Mouse (Mus musculus): ENCODE results near the gene Dok7.
A peak's percentile ranks its signal among the peaks of the same experiment; 100 is the strongest.

The Dok7 gene

GRCm38 (mm10) chr5:35057582-35057981 lies 1.0 kb downstream of the Dok7 start:
- DNase-seq (ENCODE audit: low spot score): no peak

DNA sequence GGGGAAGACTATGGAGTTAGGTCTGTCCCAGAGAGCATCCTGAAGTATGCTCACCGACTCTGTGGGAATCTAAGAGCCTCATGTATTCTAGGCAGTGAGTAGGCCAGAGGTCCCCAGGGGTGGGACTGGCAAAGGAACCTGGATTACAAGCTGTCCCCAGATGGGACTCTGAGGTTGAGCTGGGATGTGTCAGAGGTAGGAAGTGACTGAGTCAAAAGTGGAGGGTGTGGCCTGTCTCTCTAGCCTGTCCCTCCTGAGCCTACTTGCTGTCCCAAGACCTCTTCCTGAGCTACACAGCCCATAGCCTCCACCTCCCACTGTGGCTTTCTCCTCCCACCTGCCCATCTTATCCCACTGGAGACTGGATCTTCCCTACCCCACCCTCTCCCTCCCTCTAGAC lies 1.6 kb downstream of the Dok7 start:
- no peak for DNase-seq (ENCODE audit: low spot score)

DNA sequence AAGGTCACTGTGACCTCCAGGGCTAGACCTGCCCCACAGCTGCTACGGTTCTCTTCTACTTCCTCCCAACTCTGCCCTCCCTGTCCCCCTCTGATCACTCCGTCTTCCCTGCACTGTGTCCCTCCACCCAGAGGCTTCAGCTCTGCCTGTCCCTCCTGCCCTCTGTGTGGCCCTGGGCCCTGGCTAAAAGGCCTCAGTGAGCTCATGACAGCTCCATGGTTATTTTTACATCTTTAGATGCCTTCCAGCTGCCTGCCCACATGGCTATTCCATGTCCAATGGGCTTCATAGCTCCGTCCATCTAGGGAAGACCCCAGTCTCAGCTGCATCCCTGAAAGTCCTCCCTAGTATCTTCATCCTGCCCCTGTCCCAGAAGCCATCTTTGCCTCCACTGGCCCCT lies 3.5 kb downstream of the Dok7 start:
- DNase-seq (ENCODE audit: low spot score): no peak

DNA sequence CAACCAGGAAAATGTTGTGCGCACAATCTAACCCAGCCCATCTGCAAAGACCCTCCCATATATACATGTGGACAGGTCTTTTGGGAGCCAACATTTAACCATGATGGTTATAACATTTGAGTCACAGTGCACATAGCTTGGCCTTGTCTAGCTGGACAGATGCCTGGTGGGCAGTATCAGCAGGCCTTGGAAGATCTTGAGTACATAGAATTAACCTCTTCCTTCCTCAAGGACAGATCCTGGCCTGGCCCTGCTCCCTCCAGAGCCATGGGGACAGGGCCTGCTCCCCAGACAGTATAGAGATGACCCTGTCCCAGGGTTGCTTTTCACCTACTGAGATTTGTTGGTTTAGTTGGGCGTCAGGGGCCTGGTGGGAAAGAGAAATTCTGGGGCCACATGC lies 13.3 kb downstream of the Dok7 start:
- DNase-seq (ENCODE audit: low spot score): no peak

- no peak for DNase-seq (ENCODE audit: low spot score)
Observed at GRCm38 (mm10) chr5:35070314-35070713, 13.7 kb downstream of the Dok7 start.

DNA sequence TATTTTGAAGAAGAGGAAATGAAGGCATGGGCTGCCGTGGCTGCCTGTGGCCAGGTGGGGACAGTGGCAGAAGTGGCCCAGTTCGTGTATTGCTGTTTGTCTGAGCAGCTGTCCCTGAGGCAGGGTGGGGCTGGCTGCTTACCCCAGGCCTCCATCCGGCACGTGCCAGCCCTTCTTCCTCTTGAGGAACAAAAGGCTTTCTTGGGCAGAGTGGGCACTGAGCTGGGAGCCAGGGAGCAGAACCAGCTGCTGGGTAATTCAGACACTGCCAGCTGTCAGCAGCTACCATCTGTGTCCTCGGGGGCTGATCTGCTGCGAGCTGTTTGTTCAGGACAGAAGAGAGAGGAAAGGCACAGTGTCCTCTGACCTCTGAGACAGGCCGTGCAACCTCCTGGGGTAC lies 14.4 kb downstream of the Dok7 start:
- DNase-seq (ENCODE audit: low spot score): no peak

GRCm38 (mm10) chr5:35071855-35072254 lies 15.3 kb downstream of the Dok7 start:
- DNase-seq (ENCODE audit: low spot score): no peak

GRCm38 (mm10) chr5:35073235-35073634 lies 16.7 kb downstream of the Dok7 start:
- no peak for DNase-seq (ENCODE audit: low spot score)

- peak; percentile 40 for DNase-seq (ENCODE audit: low spot score)
Observed at GRCm38 (mm10) chr5:35073992-35074391, 17.4 kb downstream of the Dok7 start.

GRCm38 (mm10) chr5:35076369-35076768 lies 19.8 kb downstream of the Dok7 start:
- DNase-seq (ENCODE audit: low spot score): no peak

GRCm38 (mm10) chr5:35079101-35079500 lies 22.5 kb downstream of the Dok7 start:
- no peak for DNase-seq (ENCODE audit: low spot score)

DNA sequence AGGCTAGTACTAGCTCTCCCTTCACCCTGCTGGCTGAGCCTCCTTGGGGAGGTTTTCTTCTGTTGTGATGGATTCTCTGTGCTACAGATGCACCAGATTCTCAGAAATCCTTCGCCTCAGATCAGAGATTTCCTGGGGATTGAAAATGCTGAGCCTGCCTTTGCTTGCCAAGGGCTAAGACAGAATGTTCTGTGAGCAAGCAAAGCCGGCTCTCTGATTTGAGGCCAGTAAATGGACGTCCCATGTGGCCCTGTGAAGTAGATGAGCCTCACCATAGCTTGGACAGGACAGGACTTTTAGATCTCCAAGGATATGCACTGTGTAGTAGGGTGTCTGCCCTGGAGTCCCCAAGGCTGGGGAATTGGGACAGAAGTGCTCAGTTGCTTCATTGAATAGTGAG lies 28.3 kb downstream of the Dok7 start:
- DNase-seq (ENCODE audit: low spot score): no peak

DNA sequence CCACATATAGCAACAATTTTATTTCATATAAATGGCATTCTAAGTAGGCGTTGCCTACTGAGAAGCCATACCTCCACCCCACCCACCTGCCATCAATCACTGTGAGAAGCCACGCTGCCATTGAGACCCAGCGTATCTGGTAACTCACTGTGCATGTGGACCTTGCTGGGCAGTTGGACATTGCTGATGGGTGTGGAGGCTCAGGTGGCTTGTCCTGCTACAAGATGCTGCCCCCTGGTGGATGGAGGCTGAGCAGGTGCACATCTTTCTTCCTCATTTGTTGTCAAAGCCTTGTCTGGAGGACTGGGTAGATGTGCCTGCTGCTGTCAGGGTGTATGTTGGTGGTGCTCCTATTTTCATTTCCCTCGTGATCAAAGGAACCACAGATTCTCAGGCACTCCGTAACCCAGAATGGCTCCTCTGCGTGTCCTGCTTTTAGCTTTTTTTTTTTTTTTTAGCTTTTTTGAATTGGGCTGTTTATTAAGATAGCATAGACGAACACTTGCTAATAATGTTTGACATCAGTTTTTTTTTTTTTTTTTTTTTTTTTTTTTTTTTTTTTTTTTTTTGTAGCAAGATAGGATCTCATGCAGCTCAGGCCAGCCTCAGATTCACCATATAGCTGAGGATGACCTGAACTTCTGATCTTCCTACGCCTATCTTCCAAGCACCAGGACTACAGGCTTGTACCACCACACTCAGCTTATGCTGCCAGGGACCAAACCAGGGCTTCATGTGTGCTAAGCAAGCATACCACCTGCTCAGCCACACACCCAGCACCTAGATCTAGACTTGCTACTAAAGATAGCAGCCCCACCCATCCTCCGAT lies 32.4 kb downstream of the Dok7 start:
- peak; percentile 70 for DNase-seq (ENCODE audit: low spot score)

DNA sequence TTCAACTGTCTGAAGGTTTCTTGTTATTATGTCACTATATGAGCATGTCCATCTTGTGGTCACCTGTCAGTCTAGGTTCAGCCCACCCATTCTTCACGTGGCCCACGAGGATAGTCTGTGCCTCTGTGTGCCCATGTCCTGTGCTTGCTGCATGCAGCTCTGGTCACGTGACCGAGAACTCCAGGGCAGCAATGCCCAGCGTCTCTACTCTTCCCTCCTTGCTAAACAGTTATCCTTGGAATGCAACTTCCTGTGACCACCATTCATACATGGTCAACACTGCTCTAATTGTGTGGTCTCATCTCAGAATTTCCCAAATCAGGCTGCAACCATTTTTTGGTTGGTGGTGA lies 33.0 kb downstream of the Dok7 start:
- no peak for DNase-seq (ENCODE audit: low spot score)

- DNase-seq (ENCODE audit: low spot score): no peak
Observed at GRCm38 (mm10) chr5:35091636-35092035, 35.1 kb downstream of the Dok7 start.

- DNase-seq (ENCODE audit: low spot score): no peak
Observed at GRCm38 (mm10) chr5:35103086-35103485, 46.5 kb downstream of the Dok7 start.

- no peak for DNase-seq (ENCODE audit: low spot score)
Observed at GRCm38 (mm10) chr5:35103528-35103927, 47.0 kb downstream of the Dok7 start.

DNA sequence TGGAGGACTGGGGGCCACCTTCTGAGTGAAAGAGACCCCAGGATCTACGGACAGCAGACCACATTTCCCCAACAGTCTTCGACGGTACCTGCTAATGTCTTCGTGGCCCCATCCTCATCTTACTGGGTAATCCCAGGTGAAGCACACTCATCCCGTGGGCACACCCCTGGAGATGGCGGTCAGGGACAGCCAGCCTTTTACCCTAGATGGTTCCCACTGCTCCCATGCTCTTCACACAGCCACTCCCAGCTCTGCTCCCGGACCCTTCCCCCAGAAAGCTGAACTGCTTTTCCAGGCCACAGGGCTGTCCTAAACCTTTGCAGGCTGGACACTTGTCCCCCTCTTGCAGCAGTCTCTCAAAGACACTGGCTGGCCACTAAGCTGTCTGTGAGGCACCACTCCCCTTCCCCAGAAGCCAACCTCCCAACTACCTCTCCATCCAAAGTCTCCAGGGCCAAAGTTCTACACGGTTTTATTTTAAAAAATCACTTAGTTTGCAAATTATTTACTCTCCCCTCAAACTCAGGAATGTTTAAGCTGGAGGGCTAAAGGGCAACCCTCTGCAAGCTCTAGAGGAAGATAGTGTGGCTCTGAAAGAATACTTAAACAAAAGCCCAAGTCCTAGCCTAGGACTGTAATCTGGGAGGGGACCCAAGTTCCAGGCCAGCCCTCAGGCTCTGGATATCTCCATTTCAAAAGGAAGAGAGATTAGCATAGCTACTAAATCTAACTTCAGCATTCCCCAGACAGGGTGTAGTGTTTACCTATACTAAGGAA lies 47.8 kb downstream of the Dok7 start:
- DNase-seq (ENCODE audit: low spot score): no peak

DNA sequence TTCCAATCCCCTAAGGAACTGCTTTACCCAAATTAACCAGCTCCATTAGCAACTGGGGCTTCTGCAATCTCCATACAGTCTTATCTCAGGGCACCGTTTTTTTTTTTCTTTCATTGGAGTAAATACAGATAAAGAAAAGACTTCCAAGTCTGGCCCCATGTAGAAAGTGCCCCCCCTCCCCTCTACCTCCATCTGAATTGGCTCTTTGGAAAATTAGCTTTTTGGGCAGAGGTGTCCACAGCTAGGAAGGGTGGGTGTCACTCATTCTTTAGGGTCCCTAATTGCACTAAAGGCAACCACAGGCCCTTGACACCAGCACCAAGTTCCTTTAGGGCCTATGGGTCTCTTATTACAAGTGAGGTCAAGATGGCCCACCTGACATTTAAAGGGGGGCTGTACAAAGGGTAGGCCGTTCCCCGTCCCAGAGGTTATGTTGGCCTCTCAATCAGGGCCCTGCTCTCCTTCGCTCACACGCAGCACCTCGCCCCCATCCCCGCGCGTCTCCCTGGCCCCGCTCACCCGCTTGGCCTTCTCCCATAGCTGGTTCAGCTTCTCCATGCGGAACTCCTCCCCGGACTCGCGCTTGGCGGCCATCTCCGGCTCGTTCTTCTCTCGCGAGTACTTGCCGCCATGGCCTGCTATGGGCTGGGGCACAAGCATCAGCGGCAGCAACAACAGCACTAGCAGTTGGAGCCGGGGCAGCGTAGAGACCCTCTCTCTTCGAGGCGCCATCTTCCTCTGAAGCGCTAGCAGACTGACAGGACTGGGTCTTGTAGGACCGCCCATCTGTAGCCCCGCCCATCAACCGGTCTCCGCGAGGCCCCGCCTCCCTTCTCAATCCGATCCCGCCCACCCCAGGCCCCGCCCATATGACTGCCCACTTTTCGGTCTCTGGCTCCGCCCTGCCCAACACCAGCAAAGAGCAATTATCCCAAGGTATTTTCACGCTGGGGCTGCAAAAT lies 48.7 kb downstream of the Dok7 start, which contains the start of gene Lrpap1:
Lrpap1 (minus strand) TSS at position 807 of the 962 bp plus-strand sequence.
- peak; percentile 83 for DNase-seq (ENCODE audit: low spot score)

GRCm38 (mm10) chr5:35105922-35106298 lies 49.3 kb downstream of the Dok7 start:
- DNase-seq (ENCODE audit: low spot score): no peak

DNA sequence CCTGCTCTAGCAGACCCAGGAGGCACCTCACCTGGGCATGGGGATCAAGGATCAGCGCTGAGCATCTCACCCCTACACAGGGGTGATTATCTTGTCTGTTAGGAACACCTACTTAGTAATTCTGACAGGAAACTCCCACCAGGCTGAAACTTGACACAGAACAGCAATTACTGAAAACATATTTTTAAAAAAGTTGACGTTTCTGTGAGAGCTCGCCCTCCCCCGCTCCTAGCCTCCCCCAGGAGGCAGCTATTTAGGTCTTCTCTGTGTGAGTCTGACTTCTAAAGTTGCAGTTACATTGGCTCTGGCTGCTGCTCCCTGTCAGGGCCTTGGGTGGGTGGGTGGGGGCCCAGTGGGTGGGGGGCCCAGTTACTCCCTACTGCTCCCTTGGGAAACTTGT lies 55.9 kb downstream of the Dok7 start:
- DNase-seq (ENCODE audit: low spot score): no peak

GRCm38 (mm10) chr5:35116002-35116401 lies 59.4 kb downstream of the Dok7 start:
- no peak for DNase-seq (ENCODE audit: low spot score)
